Mouse (Mus musculus) small intestine, adult 2 months (tissue): Measurements from ENCODE around the gene Oas3. TPM values are rescaled to one million over a fixed set of nuclear protein-coding genes. Genes with fewer than 3 reads are reported as not detected.

ENCODE experiments used
- H3K27ac ChIP-seq: fragments of 200-500 bp; 2 replicates; pipeline ENCODE4 v1.5.1; 2012; ENCODE audit warnings: low read depth, low read length, control low read depth, inconsistent platforms; ENCODE audit not compliant: insufficient read depth
- H3K27me3 ChIP-seq: fragments of 200-500 bp; 2 replicates; pipeline ENCODE4 v1.6.1; 2012; ENCODE audit warnings: mild to moderate bottlenecking, moderate library complexity, low read length, inconsistent platforms; ENCODE audit not compliant: control insufficient read depth, insufficient read depth
- H3K36me3 ChIP-seq: fragments of 200-500 bp; 2 replicates; pipeline ENCODE4 v1.6.1; 2012; ENCODE audit warnings: mild to moderate bottlenecking, low read length, control low read depth, inconsistent platforms; ENCODE audit not compliant: control insufficient read depth, insufficient read depth
- H3K4me1 ChIP-seq: fragments of 200-500 bp; 2 replicates; pipeline ENCODE4 v1.6.1; 2012; ENCODE audit warnings: low read length, inconsistent platforms, mixed read lengths; ENCODE audit not compliant: control insufficient read depth, insufficient read depth, insufficient read length
- H3K4me3 ChIP-seq: fragments of 200-500 bp; 2 replicates; pipeline ENCODE4 v1.5.1; 2012; ENCODE audit warnings: low read depth, mild to moderate bottlenecking, control low read depth, inconsistent platforms, low read length, moderate library complexity
- CTCF ChIP-seq: fragments of 200-500 bp; IDR thresholded peaks from 2 replicates; pipeline ENCODE4 v1.5.1; 2012; ENCODE audit warnings: low read depth, mild to moderate bottlenecking, control low read depth, inconsistent platforms, low read length, moderate library complexity, mixed read lengths; ENCODE audit not compliant: insufficient replicate concordance, insufficient read length; ENCODE audit errors: extremely low read depth
- POLR2A ChIP-seq: fragments of 200-500 bp; IDR thresholded peaks from 2 replicates; pipeline ENCODE4 v1.6.1; 2012; ENCODE audit warnings: low read depth, mild to moderate bottlenecking, control low read depth, inconsistent platforms, low read length, moderate library complexity
- WGBS: fragments of 180-500 bp; shearing (Covaris S2); methylation state at CpG from one replicate; pipeline ENCODE4 v1.1.7; 2018; 5-methylcytosine and 5-hydroxymethylcytosine counted together
- polyA plus RNA-seq: library from polyadenylated mRNA; depleted of rRNA; stranded (reverse); fragments of >200 nt; gene quantifications from 2 replicates; pipeline ENCODE4 v1.2.3, GENCODE M21; 2012

The Oas3 gene
- polyA plus RNA-seq, 1 experiment: 94.5 TPM

- WGBS: 3% methylated on average over 5 of the region's 5 CpGs
- no peaks in the 10 kb centered on the region for H3K4me1 ChIP-seq
- H3K27me3 ChIP-seq: no peaks in the 10 kb centered on the region
- no peaks in the 10 kb centered on the region for H3K36me3 ChIP-seq
- TF ChIP-seq POLR2A (no peak), CTCF (no peak)
- no peak overlapping the region for H3K4me3 ChIP-seq
- H3K27ac ChIP-seq: no peak overlapping the region
Observed at GRCm38 (mm10) chr5:120746451-120746850, 31.0 kb downstream of the Oas3 start.

DNA sequence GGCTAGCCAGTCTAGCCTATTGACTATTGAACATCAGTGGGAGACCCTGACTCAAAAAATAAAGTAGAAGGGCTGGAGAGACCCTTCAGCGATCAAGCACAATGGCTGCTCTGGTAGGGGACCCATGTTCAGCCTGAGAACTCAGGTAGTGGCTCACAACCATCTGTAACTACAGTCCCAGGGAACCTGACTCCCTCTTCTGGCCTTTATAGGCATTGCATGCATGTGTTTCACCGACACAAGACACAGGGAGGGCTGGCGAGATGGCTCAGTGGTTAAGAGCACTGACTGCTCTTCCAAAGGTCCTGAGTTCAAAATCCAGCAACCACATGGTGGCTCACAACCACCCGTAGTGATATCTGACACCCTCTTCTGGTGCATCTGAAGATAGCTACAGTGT is 35.3 kb downstream of the Oas3 start:
- Histone ChIP-seq H3K36me3 (no peaks in the 10 kb centered on the region), H3K27ac (no peak overlapping the region), H3K4me3 (no peak overlapping the region), H3K27me3 (peaks cover 2% of the 10 kb centered on the region; the same call in 1 of the 2 replicates), H3K4me1 (no peaks in the 10 kb centered on the region)
- TF ChIP-seq CTCF (peak; percentile 50; the same call in 1 of the 2 replicates), POLR2A (no peak)
- 32% methylated on average over 4 of the region's 4 CpGs for WGBS

DNA sequence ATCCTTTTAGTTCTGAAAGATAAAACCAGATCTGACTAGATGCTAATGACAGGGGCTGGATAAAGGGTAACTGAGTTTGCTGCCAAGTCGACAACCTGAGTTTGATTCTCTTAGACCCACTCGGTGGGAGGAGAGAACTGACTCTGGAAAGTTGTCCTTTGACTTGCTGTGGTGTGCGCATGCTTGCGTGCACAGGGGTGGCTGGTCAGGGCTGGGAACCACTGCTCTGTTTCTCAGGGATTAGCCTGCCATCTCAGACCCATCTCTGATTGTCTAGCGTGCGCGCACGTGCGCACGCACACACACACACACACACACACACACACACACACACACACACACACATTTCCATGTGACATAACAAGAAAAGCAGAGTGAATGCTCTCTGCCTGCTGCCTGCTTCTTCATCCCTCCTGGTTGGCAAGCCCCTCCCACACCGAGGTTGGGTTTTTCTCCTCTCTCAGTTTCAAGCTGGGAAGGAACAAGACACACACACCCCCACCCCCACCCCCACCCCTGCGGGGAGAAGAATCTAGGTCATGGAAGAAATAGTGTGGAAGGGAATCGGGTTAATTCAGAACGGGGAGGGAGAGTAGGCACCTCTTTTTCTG is 43.0 kb downstream of the Oas3 start:
- Histone ChIP-seq H3K27ac (no peak overlapping the region), H3K4me1 (no peaks in the 10 kb centered on the region), H3K36me3 (no peaks in the 10 kb centered on the region), H3K27me3 (no peaks in the 10 kb centered on the region), H3K4me3 (no peak overlapping the region)
- TF ChIP-seq CTCF (no peak), POLR2A (no peak)
- 71% methylated on average over 14 of the region's 14 CpGs for WGBS

- no peaks in the 10 kb centered on the region for H3K27me3 ChIP-seq
- H3K36me3 ChIP-seq: no peaks in the 10 kb centered on the region
- no peak overlapping the region for H3K27ac ChIP-seq
- H3K4me3 ChIP-seq: no peak overlapping the region
- 87% methylated on average over 3 of the region's 3 CpGs for WGBS
- TF ChIP-seq POLR2A (no peak), CTCF (no peak)
- H3K4me1 ChIP-seq: no peaks in the 10 kb centered on the region
Observed at GRCm38 (mm10) chr5:120733696-120734095, 43.8 kb downstream of the Oas3 start.

GRCm38 (mm10) chr5:120732740-120733139 is 44.7 kb downstream of the Oas3 start:
- Histone ChIP-seq H3K4me3 (no peak overlapping the region), H3K4me1 (no peaks in the 10 kb centered on the region), H3K36me3 (no peaks in the 10 kb centered on the region), H3K27ac (no peak overlapping the region), H3K27me3 (no peaks in the 10 kb centered on the region)
- 65% methylated on average over 1 of the region's 1 CpGs for WGBS
- TF ChIP-seq POLR2A (no peak), CTCF (no peak)

GRCm38 (mm10) chr5:120729319-120729718 is 48.1 kb downstream of the Oas3 start:
- WGBS: 64% methylated on average over 10 of the region's 10 CpGs
- Histone ChIP-seq H3K27me3 (no peaks in the 10 kb centered on the region), H3K4me3 (no peak overlapping the region), H3K36me3 (no peaks in the 10 kb centered on the region), H3K27ac (no peak overlapping the region), H3K4me1 (no peaks in the 10 kb centered on the region)
- no peak for TF ChIP-seq CTCF
- no peak for TF ChIP-seq POLR2A

DNA sequence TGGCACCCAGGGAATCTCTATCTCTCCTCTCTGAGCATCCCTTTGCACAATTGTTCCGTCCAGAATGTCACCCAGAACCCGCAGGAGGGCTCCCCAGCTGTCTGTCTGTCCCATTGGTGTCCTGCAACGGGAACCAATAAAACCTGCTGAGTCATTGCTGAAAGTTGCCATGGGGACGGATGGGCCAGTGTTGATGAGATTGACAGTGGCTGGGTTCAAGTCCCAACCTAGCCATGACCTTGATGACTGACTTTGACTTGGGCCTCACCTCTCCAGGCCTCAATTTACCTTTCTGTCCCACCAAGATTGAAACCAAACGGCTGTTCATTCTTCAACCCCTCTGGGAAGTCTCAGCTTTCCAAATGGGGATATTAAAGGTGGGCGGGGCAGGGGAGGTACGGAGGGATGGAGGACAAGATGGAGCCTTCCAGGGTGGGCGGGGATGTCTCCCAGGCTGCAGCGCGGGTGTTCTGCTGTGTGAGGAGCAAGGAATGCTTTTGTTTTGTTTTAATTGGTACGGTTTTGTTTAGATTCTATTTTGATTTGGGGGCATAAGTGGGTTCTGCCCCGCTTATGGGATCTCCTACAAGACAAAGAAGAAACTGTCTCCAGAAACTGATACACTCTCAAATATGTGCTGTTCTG is 51.5 kb downstream of the Oas3 start:
- no peak overlapping the region for H3K27ac ChIP-seq
- 49% methylated on average over 12 of the region's 12 CpGs for WGBS
- no peaks in the 10 kb centered on the region for H3K36me3 ChIP-seq
- H3K4me1 ChIP-seq: no peaks in the 10 kb centered on the region
- no peaks in the 10 kb centered on the region for H3K27me3 ChIP-seq
- no peak overlapping the region for H3K4me3 ChIP-seq
- TF ChIP-seq POLR2A (no peak), CTCF (no peak)
